Mouse (Mus musculus) heart, embryonic 10.5 days (tissue): Measurements from ENCODE around the gene Armh1. TPM values are rescaled to one million over a fixed set of nuclear protein-coding genes. Genes with fewer than 3 reads are reported as not detected.
"Not testable (repeated sequence)": the region's sequence is repeated elsewhere in the genome, so short reads cannot be mapped to it uniquely, and the experiment has no call there.

Experiments used
- DNase-seq: peaks from one replicate; pipeline ENCODE4 v3.0.0-alpha.2; 2017; ENCODE audit warnings: low spot score
- H3K27ac ChIP-seq: fragments of 300-500 bp; sonication (generic); 2 replicates; pipeline ENCODE4 v1.5.1; 2016; ENCODE audit warnings: mild to moderate bottlenecking
- H3K27me3 ChIP-seq: fragments of 300-500 bp; sonication (generic); 2 replicates; pipeline ENCODE4 v1.6.1; 2016; ENCODE audit warnings: mild to moderate bottlenecking; ENCODE audit not compliant: poor library complexity, insufficient read depth, severe bottlenecking
- H3K36me3 ChIP-seq: fragments of 300-500 bp; sonication (generic); 2 replicates; pipeline ENCODE4 v1.6.1; 2016; ENCODE audit warnings: mild to moderate bottlenecking, moderate library complexity
- H3K4me1 ChIP-seq: fragments of 300-500 bp; sonication (generic); 2 replicates; pipeline ENCODE4 v1.6.1; 2016; ENCODE audit warnings: mild to moderate bottlenecking
- H3K4me3 ChIP-seq: fragments of 300-500 bp; sonication (generic); 2 replicates; pipeline ENCODE4 v1.5.1; 2016; ENCODE audit warnings: mild to moderate bottlenecking, moderate library complexity
- H3K9me3 ChIP-seq: fragments of 300-500 bp; sonication (generic); 2 replicates; pipeline ENCODE4 v1.6.1; 2016; ENCODE audit warnings: mild to moderate bottlenecking, moderate library complexity
- WGBS: fragments of 180-500 bp; shearing (Covaris S2); methylation state at CpG from one replicate; pipeline ENCODE4 v1.1.7; 2016; 5-methylcytosine and 5-hydroxymethylcytosine counted together
- polyA plus RNA-seq: library from polyadenylated mRNA; unstranded; fragments of >200 nt; fragmentation: Nextera tagmentation; extraction: Ambion mirVana; gene quantifications from 2 replicates; pipeline ENCODE4 v1.2.1, GENCODE M21; 2016

The Armh1 gene
- polyA plus RNA-seq, 1 experiment from 2014 or later: 0.20 TPM

DNA sequence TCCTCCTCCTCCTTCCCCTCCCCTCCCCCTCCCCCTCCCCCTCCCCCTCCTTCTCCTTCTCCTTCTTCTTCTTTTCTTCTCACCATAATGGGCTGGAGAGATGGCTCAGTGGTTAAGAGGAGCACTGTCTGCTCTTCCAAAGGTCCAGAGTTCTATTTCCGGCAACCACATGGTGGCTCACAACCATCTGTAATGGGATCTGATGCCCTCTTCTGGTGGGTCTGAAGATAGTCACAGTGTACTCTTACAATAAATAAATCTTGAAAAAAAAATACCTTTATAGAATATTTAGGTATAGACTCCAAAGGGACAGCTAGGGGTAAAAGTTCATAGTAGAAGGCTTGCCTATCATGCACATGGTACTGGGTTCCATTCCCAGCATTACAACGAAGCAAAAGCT lies 9.3 kb upstream of the Armh1 start:
- H3K4me1 ChIP-seq: no peaks in the 10 kb centered on the region
- H3K36me3 ChIP-seq: no peaks in the 10 kb centered on the region
- WGBS: 71% methylated on average over 2 of the region's 2 CpGs
- no peak overlapping the region for H3K4me3 ChIP-seq
- H3K27ac ChIP-seq: no peak overlapping the region
- DNase-seq: no peak
- H3K27me3 ChIP-seq: 0 out of 2 replicates have a peak, but pooled peaks cover 5% of the 10 kb centered on the region
- no peaks in the 10 kb centered on the region for H3K9me3 ChIP-seq

DNA sequence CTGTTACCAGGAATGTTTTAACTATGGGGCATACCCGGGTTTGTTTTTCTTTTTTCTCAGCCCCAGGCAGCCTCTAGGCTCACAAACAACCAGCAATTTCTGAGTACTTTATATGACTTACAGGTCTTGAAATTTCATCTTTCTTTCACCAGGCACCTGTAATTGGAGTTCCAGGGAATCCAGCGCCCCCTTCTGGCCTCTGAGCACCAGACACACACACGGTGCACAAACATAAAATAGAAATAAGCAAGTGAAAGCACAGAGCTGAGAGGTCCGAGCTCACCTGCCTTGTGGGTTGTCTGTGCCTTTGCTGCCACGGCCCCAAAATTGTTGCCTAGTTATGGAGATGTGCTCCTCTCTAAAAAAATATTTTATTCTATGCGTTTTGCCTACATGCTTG lies 8.0 kb upstream of the Armh1 start:
- H3K27me3 ChIP-seq, H3K27ac ChIP-seq, H3K4me1 ChIP-seq, H3K9me3 ChIP-seq, H3K4me3 ChIP-seq, H3K36me3 ChIP-seq, DNase-seq: not testable (repeated sequence)
- 66% methylated on average over 6 of the region's 6 CpGs for WGBS

DNA sequence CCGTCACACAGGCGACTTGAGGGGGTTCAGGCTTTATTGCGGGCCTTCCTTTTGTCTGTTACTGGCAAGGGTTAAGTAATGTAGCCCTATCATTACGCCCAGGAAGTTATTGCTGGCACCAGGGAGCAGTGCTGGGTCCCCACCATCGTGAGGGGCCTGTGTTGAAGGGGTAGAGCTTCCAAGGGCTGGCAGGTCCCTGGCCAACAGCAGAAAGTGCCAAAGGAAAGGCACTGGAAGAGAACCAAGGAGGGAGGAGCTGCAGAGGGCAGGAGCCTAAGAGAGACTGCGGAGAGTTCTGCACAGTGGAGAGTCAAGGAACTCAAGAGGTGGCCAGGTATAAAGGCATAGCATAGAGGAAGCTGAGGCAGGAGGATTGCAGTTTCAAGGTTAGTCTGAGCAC lies 2.7 kb upstream of the Armh1 start:
- H3K4me3 ChIP-seq: no peak overlapping the region
- H3K36me3 ChIP-seq: no peaks in the 10 kb centered on the region
- no peak for DNase-seq
- H3K27me3 ChIP-seq: peaks cover 6% of the 10 kb centered on the region; the same call in 1 of the 2 replicates
- peaks cover 21% of the 10 kb centered on the region for H3K4me1 ChIP-seq
- no peak overlapping the region for H3K27ac ChIP-seq
- H3K9me3 ChIP-seq: no peaks in the 10 kb centered on the region
- WGBS: 60% methylated on average over 6 of the region's 6 CpGs

DNA sequence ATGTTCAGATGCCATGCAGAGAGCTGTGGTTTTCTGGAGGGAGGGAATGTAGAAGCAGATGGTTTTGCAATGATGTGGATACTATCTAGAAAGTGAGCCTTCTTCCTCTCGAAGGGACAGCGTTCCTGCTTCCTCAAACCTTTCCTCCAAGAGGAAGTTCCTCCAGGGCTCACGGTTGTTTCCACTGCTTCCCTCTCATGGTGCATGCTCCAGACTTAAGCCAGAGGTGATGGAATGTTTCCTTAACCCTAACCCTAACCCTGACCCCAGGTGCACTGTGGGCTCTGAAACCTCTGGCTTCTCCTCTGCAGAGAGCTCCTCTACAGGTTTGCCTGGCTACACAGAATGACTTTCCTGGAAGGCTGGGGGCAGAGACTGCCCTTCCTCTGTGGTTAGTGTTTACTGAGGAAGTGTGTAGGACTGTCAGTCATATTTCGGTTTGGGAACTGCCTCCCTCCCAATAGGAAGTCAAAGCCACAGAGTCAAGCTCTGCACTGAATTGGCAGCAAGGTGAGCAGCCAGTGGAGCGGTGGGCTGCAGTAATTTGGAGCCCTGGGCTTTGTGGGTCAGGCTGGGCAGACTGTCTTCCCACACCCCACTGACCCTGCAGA lies 2.2 kb upstream of the Armh1 start:
- no peak overlapping the region for H3K4me3 ChIP-seq
- H3K27me3 ChIP-seq: peaks cover 6% of the 10 kb centered on the region; the same call in 1 of the 2 replicates
- 53% methylated on average over 5 of the region's 5 CpGs for WGBS
- DNase-seq: no peak
- peaks cover 21% of the 10 kb centered on the region for H3K4me1 ChIP-seq
- H3K27ac ChIP-seq: no peak overlapping the region
- H3K9me3 ChIP-seq: no peaks in the 10 kb centered on the region
- no peaks in the 10 kb centered on the region for H3K36me3 ChIP-seq

DNA sequence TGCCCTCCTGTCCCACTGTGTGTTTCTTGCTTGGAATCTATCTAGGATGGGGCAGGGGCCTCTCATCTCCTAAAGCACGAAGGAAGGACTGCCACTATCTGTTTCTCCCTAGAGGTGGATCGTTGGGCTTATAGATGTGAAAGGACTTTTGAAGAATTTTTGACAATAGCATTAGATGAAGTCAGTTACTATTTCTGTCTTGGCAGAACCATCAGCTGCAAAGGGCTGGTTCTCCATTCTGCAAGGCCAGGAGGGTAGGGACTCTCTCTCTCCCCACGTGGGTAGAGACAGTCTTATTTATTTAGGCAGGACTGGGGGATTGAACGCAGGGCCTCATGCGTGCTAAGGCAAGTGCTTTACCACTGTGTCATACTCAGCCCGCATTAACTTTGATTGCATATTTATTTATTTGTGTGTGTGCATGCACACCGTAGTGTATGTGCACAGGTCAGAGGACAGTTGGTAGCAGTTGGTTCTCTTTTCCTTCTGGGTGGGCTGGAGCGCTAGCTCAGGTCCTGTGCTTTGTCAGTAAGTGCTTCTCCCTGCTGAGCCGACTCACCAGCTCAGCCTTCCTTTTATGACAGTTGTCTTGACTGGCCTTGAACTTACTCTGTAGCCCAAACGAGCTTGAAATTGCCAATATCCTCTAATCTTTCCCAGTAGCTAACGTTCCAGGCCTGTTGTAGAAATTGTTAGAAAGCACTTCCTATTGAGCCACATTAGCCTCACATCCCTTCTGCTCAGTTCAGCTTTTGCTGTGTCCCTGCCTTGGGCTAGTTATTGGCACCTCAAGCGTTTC lies 1.5 kb upstream of the Armh1 start:
- WGBS: 60% methylated on average over 12 of the region's 12 CpGs
- Histone ChIP-seq H3K4me3 (no peak overlapping the region), H3K27me3 (peaks cover 6% of the 10 kb centered on the region; the same call in 1 of the 2 replicates), H3K9me3 (no peaks in the 10 kb centered on the region), H3K4me1 (peaks cover 21% of the 10 kb centered on the region), H3K36me3 (no peaks in the 10 kb centered on the region), H3K27ac (no peak overlapping the region)
- DNase-seq: no peak

DNA sequence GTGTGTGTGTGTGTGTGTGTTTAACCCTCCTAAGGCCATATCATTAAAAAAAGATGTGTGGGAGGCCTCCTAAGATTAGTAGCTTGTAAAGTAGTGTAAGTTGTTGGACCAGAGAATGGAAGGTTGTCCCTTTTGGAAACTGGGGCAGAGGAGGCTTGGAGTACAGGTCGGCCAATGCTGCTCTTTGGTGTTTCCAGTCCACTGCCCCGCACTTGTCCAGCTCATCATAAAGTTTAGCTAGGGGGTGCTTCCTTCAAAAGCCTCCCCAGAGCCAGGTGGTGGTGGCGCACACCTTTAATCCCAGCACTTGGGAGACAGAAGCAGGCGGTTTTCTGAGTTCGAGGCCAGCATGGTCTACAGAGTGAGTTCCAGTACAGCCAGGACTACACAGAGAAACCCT lies 830 bp upstream of the Armh1 start:
- no peaks in the 10 kb centered on the region for H3K36me3 ChIP-seq
- no peak for DNase-seq
- 89% methylated on average over 5 of the region's 5 CpGs for WGBS
- H3K27ac ChIP-seq: no peak overlapping the region
- peak overlapping the region; percentile 83; the same call in 1 of the 2 replicates for H3K4me3 ChIP-seq
- no peaks in the 10 kb centered on the region for H3K9me3 ChIP-seq
- peaks cover 21% of the 10 kb centered on the region for H3K4me1 ChIP-seq
- H3K27me3 ChIP-seq: peaks cover 6% of the 10 kb centered on the region; the same call in 1 of the 2 replicates

DNA sequence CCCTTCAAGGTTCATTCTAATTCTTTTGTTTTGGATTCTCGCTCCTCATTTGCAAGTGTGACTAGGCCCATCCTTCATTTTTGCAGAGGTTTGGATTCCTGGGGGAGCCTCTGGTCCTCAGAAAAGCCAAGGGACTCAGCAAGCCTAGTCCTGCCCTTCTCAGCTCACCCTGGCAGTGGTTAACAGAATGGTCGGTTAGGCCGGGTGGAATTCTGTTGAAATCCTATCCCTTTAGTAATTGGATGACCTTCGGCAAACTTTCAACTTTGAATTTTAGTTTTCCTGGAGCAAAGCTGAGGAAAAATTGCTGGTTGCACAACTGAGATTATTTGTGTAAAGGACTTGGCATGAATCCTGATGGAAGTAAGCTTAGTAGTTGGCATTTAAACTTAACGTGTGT lies 426 bp upstream of the Armh1 start:
- H3K27me3 ChIP-seq: peaks cover 6% of the 10 kb centered on the region; the same call in 1 of the 2 replicates
- H3K27ac ChIP-seq: peak overlapping the region; percentile 96

DNA sequence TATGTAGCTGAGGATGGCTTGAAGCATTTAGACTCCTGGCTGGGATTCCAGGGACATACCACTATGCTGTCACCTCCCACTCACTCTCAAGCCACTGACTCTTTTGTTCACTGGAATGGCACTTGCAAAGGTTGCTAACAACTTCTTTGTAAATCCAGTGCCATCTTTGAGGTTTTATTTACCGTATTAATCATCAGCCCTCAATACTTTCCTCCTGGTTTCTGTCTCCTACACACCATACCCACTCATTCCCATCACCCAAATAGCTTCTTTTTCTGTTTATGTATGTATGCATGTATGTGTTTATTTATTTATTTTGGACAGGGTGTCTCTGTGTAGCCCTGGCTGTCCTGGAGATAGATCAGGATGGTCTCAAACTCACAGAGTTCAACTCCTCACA lies 943 bp downstream of the Armh1 start:
- H3K4me3 ChIP-seq: peak overlapping the region; percentile 83; the same call in 1 of the 2 replicates
- H3K9me3 ChIP-seq: no peaks in the 10 kb centered on the region
- DNase-seq: no peak
- H3K36me3 ChIP-seq: no peaks in the 10 kb centered on the region
- WGBS: 88% methylated on average over 1 of the region's 1 CpGs
- H3K4me1 ChIP-seq: peaks cover 21% of the 10 kb centered on the region
- no peak overlapping the region for H3K27ac ChIP-seq
- peaks cover 6% of the 10 kb centered on the region; the same call in 1 of the 2 replicates for H3K27me3 ChIP-seq

More for the DNA sequence above, 426 bp upstream of the Armh1 start:
- 31% methylated on average over 5 of the region's 5 CpGs for WGBS
- H3K4me1 ChIP-seq: peaks cover 21% of the 10 kb centered on the region
- H3K4me3 ChIP-seq: peak overlapping the region; percentile 83
- DNase-seq: no peak
- H3K9me3 ChIP-seq: no peaks in the 10 kb centered on the region
- H3K36me3 ChIP-seq: no peaks in the 10 kb centered on the region

DNA sequence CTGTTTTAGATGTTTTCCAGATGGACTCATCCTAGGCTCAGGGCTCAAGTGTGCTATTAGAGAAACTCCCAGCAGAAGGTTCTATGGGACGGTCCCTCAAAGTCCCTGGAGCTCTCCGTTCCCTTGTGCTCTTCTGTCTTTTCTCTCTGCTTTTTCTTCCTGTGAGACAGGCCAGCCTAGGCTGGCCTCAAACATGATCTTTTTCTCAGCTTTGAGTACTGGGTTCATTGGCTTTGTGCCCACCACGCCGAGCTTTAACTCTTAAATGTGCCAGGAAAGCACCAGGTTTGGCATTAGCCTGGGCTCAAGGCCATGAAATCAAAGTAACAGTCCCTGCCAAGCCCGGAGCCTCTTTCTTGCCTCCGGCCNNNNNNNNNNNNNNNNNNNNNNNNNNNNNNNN lies 11.1 kb downstream of the Armh1 start:
- WGBS: 86% methylated on average over 6 of the region's 6 CpGs

DNA sequence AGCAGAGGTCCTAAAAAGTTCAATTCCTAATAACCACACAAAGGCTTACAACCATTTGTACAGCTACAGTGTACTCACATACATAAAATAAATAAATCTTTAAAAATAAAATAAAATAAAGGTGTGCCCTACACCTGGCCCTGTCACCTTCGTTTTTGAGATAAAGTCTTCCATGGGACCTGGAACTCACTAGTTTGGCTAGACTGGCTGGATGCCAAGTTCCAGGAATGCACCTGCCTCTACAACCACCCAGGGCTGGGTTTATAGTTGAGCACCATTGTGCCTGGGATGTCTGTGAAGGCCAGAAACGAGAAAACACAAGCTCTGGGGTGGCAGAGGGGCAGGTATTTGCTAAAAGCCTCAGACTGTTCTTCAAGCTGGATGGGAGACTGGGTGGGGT lies 12.8 kb downstream of the Armh1 start:
- Histone ChIP-seq H3K27ac (no peak overlapping the region), H3K27me3 (0 out of 2 replicates have a peak, but pooled peaks cover 4% of the 10 kb centered on the region), H3K4me1 (0 out of 2 replicates have a peak, but pooled peaks cover 4% of the 10 kb centered on the region), H3K4me3 (no peak overlapping the region), H3K36me3 (0 out of 2 replicates have a peak, but pooled peaks cover 2% of the 10 kb centered on the region), H3K9me3 (0 out of 2 replicates have a peak, but pooled peaks cover 5% of the 10 kb centered on the region)
- WGBS: 40% methylated on average over 2 of the region's 2 CpGs
- DNase-seq: no peak

More for the DNA sequence above, 11.1 kb downstream of the Armh1 start:
- H3K9me3 ChIP-seq: 0 out of 2 replicates have a peak, but pooled peaks cover 5% of the 10 kb centered on the region
- H3K4me3 ChIP-seq: no peak overlapping the region
- DNase-seq: no peak
- H3K36me3 ChIP-seq: 0 out of 2 replicates have a peak, but pooled peaks cover 2% of the 10 kb centered on the region
- H3K27me3 ChIP-seq: no peaks in the 10 kb centered on the region
- H3K4me1 ChIP-seq: 0 out of 2 replicates have a peak, but pooled peaks cover 4% of the 10 kb centered on the region
- no peak overlapping the region for H3K27ac ChIP-seq

DNA sequence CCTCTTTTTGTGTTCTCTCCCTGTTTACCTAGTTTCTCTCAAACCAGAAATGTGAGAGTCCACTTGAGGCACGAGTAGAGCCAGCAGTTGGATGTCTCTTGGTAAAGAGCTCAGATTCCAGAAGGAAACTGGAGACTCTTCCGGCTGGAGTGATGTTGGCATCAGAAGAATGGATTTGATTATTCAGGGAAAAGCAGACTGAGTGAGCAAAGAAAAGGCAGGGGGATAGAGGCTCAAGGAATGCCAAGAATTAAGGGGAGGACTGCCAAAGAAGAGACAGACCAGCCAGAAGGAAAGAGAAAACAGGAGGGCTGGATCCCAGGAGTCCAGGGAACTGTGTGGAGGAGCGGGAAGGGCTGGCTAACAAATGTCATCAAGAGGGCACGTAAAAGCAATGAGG lies 16.1 kb downstream of the Armh1 start:
- 63% methylated on average over 4 of the region's 4 CpGs for WGBS
- no peak for DNase-seq
- 0 out of 2 replicates have a peak, but pooled peaks cover 5% of the 10 kb centered on the region for H3K9me3 ChIP-seq
- no peaks in the 10 kb centered on the region for H3K4me1 ChIP-seq
- 0 out of 2 replicates have a peak, but pooled peaks cover 2% of the 10 kb centered on the region for H3K36me3 ChIP-seq
- H3K27ac ChIP-seq: no peak overlapping the region
- 0 out of 2 replicates have a peak, but pooled peaks cover 7% of the 10 kb centered on the region for H3K27me3 ChIP-seq
- H3K4me3 ChIP-seq: no peak overlapping the region

DNA sequence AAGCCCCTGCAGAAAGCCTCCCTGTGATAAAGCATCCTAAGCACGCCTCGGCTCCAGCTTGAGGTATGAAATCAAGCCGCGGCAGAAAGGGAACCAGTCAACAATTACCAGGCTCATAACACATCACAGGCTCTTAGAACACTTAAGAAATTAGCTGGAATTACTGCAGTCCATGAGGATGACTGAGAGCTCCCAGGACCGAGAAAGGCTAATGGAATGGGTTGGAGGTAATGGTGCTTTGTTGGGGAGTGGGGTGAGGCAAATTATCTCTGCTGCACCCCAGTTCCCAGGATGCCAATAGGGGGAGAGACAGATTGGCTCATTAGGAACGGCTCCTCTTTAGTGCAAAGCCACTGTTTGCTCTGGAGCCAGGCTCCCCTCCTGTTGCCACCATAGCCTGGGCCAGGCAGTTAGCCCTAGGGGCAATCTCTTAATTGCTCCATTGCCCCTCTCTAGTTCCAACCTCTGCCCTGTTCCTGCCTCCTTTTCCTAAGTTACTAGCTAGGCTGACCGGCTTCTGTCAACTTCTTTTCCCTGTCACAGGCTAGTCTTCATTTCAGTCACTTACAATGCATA lies 17.7 kb downstream of the Armh1 start:
- DNase-seq: no peak
- no peak overlapping the region for H3K27ac ChIP-seq
- WGBS: 70% methylated on average over 7 of the region's 7 CpGs
- 0 out of 2 replicates have a peak, but pooled peaks cover 5% of the 10 kb centered on the region for H3K9me3 ChIP-seq
- peaks cover 4% of the 10 kb centered on the region; the same call in 1 of the 2 replicates for H3K4me1 ChIP-seq
- no peak overlapping the region for H3K4me3 ChIP-seq
- H3K36me3 ChIP-seq: 0 out of 2 replicates have a peak, but pooled peaks cover 2% of the 10 kb centered on the region
- H3K27me3 ChIP-seq: 0 out of 2 replicates have a peak, but pooled peaks cover 7% of the 10 kb centered on the region
